Mouse (Mus musculus): Measurements from ENCODE around the gene Rab25. TPM values are rescaled to one million over a fixed set of nuclear protein-coding genes. Genes with fewer than 3 reads are reported as not detected.

Gene Rab25
- total RNA-seq, 2 experiments from 2014 or later: not detected

DNA sequence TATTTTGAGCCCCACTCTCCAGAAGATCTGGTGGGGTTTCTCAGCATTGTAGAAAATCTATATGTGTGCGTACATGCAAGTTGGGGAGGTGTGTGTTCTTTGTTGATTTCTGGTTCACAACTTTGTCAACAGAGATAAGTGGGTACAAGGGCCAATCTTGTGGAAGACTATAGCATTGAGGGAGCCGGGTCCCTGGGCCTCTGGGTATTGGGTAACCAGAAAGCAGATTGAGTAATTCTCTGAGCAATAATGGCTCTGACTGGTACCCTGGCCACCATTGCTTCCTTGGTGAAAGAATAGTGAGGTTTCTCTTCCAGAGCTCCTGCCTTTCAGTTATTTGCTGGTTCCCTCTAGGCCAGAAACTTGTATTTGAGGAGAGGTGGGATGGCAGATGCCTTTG is 21.0 kb upstream of the Rab25 start:
- intact Hi-C loops (cut with DNase I; ENCODE audit: low total_unique reads): no loop called here
- no peak for DNase-seq

DNA sequence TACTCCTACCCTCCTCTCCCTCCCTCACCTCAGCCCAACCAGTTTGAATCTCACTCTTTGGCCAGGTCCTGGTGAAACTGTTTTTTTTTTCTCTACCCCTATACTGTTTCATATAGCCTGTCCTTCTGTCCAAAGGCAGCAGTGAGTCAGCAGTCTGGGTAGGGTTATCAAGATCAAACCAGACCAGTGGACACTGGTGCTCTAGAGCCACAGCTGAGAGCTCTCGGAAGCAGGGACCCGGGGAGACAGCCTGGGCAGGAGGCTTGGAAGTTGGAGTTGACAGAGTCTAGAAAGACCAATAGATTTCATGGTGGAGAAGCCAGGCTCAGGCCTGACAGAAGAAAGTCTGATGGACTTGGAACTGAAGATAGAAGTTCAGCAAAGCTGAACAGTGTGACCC is 20.5 kb upstream of the Rab25 start:
- intact Hi-C loops (cut with DNase I; ENCODE audit: low total_unique reads): no loop called here
- DNase-seq: no peak

DNA sequence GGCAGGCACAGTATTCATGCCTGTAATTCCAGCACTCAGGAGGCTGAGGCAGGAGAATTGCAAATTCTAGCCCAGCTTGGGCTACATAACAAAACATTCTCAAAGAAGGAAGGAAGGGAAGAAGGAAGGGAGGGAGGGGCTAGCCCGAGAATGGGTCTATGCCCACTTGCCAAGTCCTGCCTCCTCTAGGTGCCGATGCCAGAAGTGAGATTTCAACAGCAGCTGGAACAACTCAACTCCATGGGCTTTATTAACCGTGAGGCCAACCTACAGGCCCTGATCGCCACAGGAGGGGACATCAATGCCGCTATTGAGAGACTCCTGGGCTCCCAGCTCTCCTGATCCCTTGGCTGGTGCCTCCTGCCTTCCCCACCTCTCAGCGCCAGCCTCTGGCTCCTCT is 19.8 kb upstream of the Rab25 start:
- intact Hi-C loops (cut with DNase I; ENCODE audit: low total_unique reads): no loop called here

DNA sequence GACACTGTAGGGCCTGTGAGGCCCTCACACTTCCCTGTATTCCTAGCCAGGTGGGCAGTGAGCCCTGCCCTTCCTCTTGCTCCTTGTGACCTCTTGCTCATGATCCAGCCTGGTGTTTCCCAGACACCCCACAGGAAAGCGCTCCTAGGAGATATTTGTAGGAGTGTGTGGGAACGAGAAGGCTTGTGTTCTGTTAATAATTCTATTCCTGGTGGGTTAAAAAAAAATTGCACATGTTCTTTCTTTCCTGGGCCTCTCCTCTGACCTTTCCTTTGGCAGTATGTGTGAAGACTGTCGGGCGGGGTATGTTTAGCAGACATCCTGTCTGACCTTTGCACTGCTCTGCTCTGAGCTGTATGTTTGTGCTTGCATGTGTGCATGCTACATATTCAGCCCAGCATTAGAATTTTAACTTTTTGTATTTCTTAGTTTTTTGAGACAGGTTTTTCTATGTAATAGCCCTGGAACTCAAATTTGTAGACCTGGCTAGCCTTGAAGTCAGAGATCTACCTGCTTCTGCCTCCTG is 18.5 kb upstream of the Rab25 start:
- intact Hi-C loops (cut with DNase I; ENCODE audit: low total_unique reads): no loop called here
- no peak for DNase-seq

More for the DNA sequence above, 19.8 kb upstream of the Rab25 start:
- no peak for DNase-seq

DNA sequence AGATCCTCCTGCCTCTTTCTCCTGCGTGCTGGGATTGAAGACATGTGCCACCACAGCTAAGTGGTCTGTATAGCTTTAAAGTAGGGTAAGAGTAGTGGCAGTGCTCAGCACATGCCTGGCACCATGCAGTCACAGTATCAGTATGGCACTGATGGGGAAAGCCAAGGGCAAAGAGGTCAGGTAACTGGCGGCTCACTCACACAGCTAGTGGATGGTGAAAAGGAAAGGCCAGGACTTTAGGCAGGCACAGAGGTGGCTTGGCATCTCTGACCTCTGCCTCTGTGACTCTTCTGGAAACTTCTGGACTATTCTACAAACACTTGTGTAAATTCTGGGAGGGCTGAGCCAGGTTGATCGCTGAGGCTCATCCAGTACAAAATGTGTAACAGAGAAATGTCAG is 18.0 kb upstream of the Rab25 start:
- intact Hi-C loops (cut with DNase I; ENCODE audit: low total_unique reads): no loop called here
- DNase-seq: no peak

DNA sequence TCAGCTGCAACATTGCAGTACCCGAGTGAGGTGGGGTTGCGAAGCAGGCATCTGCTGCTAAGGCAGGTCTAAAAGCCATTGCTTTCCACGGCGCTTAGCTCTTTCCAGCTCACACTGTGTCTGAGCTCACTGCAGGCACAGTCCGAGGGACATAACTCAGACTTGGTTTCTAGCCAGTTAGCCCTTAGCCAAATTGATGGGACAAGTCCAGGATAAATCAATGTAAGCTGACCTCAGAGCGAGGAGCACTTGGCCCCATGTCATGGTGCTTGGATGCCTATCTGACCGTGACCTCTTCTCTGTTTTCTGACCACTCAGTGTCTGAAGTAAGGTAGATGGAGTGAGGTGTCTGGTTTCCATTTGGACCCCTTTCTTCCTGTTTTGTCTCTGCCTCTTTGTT is 15.9 kb upstream of the Rab25 start:
- DNase-seq: no peak
- intact Hi-C loops (cut with DNase I; ENCODE audit: low total_unique reads): no loop called here

DNA sequence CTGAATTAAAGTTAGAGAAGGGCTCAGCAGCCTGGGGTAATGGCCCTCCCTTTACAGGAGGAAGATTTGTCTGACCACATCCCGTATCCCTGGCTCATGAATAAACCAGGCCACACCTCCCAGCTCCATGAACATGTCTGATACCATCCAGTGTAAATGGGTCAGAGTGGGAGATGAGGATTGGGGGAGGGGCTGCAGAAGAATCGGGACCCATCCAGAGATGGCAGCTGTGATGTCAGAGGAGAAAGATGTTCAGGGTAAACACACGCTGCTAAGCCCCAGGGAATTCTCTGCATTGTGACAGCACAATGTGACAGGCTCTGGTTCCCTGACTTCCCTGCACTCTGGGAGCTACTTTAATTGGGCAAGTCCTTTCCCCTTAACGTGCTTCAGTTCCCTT is 15.3 kb upstream of the Rab25 start:
- no peak for DNase-seq
- intact Hi-C loops (cut with DNase I; ENCODE audit: low total_unique reads): no loop called here

DNA sequence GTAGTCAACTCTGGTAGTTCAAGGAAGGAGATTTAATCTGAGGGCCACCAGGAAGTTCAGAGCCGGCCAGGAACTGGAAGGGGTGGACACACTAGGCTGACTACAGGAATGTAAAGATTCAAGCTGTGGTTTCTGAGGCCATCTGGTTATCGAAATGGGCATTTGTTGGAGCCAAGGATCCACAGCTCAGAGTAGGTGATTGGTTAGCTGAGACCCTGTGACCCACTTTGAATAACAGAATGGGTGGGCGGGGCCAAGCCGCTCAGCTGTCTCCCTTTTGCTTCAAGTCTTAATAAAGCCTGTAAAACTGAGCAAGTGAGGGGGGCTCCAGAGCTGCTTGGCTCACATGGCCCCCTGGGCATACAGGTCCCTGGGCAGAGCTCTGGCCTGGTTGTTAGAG is 13.9 kb upstream of the Rab25 start:
- DNase-seq: no peak

DNA sequence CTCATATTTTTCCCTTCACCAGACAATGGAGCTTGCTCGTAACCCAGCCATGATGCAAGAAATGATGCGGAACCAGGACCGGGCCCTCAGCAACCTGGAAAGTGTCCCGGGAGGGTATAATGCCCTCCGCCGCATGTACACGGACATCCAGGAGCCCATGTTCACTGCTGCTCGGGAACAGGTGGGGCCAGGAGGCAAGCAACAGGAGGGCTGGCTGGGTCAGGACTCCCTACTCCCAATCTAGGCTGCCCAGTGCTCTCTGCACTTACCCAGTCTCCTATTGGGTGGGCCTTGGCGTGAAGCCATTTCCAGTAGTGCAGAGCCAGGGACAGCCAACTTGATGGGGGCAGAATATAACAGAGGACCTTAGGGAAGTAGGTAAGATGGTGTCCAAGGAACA is 11.5 kb upstream of the Rab25 start:
- intact Hi-C loops (cut with DNase I; ENCODE audit: low total_unique reads): no loop called here
- no peak for DNase-seq

More for the DNA sequence above, 13.9 kb upstream of the Rab25 start:
- intact Hi-C loops (cut with DNase I; ENCODE audit: low total_unique reads): no loop called here

DNA sequence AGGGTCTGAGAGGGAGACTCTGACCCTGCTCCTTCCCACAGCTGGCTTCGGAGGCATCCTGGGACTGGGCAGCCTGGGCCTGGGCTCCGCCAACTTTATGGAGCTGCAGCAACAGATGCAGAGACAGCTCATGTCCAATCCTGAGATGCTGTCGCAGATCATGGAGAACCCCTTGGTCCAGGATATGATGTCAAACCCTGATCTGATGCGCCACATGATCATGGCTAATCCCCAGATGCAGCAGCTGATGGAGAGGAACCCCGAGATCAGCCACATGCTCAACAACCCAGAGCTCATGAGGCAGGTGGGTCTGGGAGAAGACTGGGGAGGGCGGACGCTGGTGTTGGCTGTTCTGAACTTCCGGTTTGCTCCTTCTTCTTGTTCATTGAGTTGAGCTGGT is 8.5 kb upstream of the Rab25 start:
- intact Hi-C loops (cut with DNase I; ENCODE audit: low total_unique reads): no loop called here
- DNase-seq: no peak

DNA sequence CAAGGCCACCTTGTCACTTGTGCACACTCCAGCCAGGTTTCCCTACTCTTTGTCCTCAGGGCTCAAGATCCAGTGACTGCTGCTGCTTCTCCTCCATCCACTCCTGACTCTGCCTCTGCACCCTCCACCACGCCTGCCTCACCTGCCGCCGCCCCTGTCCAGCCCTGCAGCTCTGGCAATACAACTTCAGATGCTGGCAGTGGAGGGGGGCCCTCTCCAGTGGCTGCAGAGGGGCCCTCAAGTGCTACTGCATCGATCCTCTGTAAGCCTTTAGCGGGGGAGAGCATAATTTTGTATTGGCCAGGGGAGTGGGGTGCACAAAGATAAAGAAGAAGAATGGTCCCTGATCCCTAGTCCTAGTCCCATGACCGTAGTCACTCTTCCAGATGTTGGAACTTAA is 7.6 kb upstream of the Rab25 start:
- intact Hi-C loops (cut with DNase I; ENCODE audit: low total_unique reads): no loop called here
- DNase-seq: no peak

DNA sequence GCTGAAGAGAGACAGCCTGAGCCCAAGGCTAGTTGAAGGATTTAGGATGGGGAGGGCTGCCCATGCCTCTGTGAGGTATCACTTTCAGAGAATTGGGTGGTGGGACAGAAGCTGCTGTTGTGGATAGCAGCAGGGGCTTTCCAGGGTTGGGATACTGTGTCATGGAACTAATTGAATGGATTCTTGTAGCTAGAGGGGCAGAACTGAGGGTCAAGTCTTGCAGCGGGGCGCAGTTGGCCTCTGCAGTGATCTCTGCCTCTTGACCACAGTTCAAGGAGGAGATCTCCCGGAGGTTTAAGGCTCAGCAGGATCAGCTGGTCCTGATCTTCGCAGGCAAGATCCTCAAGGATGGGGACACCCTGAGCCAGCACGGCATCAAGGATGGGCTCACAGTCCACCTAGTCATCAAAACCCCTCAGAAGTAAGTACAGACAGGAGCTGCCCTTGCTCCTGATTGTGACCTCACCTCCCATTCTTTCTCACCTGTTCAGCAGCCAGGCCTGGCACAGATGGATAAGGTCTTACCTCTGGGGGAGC is 7.0 kb upstream of the Rab25 start:
- intact Hi-C loops (cut with DNase I; ENCODE audit: low total_unique reads): no loop called here
- DNase-seq: no peak

DNA sequence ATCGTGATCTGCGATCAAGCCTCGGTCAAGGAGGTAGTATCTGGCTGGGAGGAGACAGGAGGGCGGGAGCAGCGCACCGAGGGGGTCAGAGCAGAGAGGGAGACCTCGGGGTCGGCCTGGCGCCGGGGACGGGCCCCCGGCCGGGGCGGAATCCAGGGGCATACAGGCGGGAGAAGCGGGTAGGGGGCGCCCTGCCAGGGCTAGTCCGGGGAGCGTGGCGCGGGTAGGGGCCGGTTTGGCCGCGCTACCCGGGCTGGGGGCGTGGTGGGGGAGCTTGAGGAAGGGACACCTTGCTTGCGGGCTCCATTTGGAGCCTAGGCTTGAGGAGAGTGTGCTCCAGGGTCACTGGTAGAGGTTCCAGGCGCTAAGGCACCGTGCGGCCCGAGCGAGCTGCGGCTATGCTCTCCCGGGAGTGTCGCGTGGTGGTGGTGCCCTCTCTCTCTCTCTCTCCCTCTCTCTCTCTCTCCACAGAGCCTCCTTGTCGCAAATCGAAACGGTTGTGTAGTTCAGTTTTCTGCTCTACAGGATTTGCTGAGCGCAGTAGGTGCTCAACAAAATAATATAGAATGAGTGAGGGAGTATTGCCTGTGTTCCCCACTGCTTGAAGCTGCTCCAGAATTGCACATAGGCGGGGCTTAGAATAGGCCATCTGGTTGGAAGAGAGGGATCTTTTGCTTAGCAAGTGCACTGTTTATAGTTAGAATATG is 5.9 kb upstream of the Rab25 start:
- DNase-seq: peak; percentile 62
- intact Hi-C loops (cut with DNase I; ENCODE audit: low total_unique reads): no loop called here

DNA sequence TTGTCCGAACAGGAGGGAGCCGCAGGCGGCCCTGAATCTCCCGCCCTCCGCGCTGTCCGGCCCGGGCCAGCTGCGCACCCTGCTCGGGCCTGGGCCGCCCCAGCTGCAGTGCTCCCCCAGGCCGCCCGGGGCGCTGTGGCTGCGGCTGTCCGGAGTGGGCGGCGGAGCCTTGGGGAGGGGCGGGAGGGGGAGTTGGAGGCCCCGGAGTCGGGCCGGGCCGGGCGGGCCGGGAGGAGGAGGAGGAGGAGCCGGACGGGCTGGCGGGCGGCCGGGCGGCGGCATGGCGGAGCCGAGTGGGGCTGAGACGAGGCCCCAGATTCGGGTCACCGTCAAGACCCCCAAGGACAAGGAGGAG is 5.4 kb upstream of the Rab25 start, which contains the start of gene Ubqln4:
Gene Ubqln4 (plus strand): TSS at position 234 of the 355 bp plus-strand sequence.
- intact Hi-C loops (cut with DNase I; ENCODE audit: low total_unique reads): no loop called here
- peak; percentile 94 for DNase-seq

DNA sequence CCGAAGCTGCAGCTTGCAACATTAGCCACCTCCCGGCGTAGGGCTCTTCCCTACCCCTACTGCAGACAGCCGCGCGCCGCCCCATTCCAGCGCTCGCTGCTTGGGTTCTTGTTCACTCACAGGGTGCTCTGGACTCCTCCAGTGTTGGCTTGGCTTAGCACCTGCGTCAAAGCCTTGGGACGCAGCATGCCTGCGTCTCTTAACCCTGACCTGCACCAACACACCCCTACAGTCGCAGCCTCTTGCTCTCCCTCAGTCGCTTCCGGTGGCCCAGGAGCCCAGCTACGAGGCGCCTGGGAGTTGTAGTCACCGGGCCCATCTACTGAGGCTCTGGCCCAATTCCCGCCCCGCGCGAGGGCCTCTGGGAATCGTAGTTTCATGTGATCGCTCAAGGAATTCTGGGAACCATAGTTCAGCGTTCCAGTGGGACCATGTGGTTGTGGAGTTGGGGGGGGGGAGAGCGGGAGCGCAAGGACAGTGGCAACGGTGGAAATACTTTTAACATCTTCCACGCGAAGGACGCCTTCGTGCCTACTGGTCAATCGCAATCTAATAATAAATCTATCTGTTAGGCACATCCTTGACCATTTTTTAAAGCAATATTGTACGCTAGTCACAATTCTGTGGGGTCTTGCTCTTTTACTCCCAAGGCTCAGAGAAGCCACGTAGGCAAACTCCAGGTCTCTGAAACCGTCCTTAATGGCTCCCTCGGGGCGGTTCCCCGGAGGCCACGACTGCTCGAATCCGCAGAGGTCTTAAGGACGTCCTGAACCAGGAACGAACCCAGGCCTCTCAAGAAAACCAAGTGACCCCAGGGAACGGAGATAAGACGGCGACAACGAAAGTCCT is 4.8 kb upstream of the Rab25 start, which contains the start of gene Lamtor2:
Gene Lamtor2 (minus strand): TSS at position 399 of the 849 bp plus-strand sequence.
- DNase-seq: peak; percentile 99
- intact Hi-C loops (cut with DNase I; ENCODE audit: low total_unique reads): no loop called here

DNA sequence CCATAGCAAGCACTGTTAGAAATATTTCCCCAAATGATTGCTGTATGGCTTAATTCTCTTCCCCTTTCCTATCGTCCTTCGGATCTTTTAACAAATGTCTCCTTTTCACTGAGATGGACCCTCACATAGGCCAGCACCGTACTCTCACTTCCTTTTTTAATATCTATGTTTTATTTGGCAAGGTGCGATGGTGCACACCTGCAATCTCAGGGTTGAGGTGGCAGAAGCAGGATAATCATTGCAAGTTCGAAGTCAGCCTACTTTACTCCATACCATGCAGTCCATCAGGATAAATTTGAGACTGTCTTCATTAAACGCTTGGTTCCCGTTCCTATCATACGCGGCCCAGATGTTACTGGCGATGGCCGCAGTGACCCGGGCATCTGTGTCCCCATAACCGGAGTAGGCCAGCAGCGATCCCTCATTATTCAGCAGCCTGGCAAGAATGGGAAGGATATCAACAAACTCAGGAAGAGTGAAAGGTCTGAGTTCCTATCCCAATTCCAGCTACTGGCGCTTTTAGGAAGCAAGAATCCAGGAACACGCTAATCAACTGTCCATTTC is 4.1 kb upstream of the Rab25 start:
- DNase-seq: no peak
- intact Hi-C loops (cut with DNase I; ENCODE audit: low total_unique reads): no loop called here

DNA sequence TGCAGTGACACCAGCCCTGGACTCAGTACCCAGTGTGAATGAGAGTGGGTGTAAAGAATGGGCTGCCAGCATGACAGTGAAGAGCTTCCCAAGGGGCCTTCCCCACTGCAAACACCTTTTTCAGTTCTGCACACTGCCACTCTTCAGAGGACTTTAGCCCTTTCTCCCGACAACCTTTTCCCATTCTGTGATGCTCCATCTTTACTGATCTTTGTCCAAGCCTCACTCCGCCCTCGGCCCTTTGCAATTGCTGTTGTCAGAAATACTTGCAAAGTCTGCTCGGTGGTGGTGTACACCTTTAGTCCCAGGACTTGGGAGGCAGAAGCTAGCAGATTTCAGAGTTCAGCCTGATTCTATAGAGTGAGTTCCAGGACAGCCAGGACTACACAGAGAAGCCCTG is 3.5 kb upstream of the Rab25 start:
- DNase-seq: no peak
- intact Hi-C loops (cut with DNase I; ENCODE audit: low total_unique reads): no loop called here

DNA sequence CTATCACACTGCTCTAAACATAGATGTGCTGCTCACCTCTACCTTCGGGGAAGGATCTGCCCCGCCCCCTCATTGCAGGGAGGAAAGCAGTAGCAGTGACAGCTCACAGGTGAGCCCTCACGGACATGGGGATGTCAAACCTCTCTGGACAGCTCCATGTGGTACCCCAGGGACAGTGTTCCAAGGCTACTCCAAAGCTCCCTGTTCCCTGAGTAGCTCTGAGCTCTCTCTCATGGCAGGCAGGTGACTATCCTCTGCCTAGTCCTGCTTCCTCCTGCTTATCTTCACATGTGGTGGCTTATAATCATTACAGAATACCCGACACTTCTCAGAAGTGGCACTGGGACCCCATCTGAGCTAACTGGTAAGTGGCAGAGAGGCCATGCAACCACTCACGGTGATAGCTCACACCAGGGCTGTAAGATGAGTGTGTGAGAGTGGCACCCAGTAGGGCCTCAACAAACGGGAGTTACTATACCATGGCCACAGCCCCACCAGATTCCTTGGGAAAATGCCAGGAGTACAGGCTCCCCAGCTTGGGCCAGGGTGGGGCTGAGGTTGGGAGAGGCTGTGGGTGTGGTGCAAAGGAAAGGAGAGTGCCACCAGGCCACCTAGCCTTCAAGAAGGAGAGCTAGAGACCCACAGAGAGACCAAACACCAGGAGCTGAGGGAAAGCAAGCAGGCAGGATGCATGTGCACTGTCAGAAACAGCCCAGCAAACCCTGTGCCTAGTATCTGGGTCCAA is 1.3 kb downstream of the Rab25 start:
- DNase-seq: no peak
- intact Hi-C loops (cut with DNase I; ENCODE audit: low total_unique reads): no loop called here

DNA sequence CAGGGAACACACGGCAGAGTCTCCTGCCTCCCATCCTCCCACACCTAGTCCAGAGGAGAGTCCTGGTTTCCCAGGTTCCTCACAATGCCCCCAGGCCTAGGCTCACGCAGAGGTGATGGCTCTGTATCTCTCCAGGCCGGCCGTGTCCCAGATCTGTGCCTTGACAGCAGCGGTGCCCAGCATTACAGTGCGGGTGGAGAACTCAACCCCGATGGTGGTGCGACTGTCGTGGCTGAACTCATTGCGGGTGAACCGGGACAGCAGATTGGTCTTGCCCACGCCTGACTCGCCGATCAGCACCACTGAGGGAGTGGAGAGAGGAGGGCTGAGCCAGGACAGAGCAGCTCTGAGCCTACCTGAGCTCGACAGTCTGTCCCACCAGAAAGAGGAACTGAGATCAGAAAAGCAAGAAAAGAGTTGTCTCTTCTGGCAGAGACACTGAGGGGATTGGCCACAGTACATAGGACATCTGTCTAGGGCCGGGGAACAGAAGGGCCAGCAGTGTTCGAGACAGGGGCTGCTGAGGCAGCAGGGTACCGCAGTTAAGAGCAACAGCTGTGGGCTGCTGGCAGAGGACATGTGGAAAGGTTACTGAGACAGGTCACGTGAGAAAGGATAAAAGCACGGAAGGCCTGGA is 3.0 kb downstream of the Rab25 start:
- intact Hi-C loops (cut with DNase I; ENCODE audit: low total_unique reads): no loop called here
- DNase-seq: no peak

All from gastrocnemius, postnatal 14 days (tissue).